Mouse (Mus musculus) liver, postnatal 0 days (tissue): ENCODE results near the gene Zbtb37.

Source experiments
- CTCF ChIP-seq: sonication (generic); IDR thresholded peaks from 2 replicates; pipeline ENCODE4 v1.5.1; 2016; ENCODE audit warnings: antibody characterized with exemption, low read depth
- EP300 ChIP-seq: IDR thresholded peaks from 2 replicates; pipeline ENCODE4 v1.6.1; 2016; ENCODE audit warnings: antibody characterized with exemption, low read depth, mild to moderate bottlenecking

- TF ChIP-seq CTCF = no peak
- TF ChIP-seq EP300 = no peak
Observed at GRCm38 (mm10) chr1:160989395-160989794, 45.3 kb downstream of the Zbtb37 start.
